Mouse (Mus musculus) forebrain, embryonic 14.5 days (tissue): ENCODE measurements around the gene Bpifb1. TPM values are rescaled to one million over a fixed set of nuclear protein-coding genes. Genes with fewer than 3 reads are reported as not detected.
"Not testable (repeated sequence)": the region's sequence is repeated elsewhere in the genome, so short reads cannot be mapped to it uniquely, and the experiment has no call there.

Experiments
- ATAC-seq: fragments of 200-750 bp; cut with Nextera tagmentation; 2 replicates; pipeline ENCODE4 v1.8.0; 2017; ENCODE audit warnings: mild to moderate bottlenecking, moderate library complexity
- DNase-seq: peaks from one replicate; pipeline ENCODE4 v3.0.0-alpha.2; 2015; ENCODE audit warnings: low spot score
- H3K27ac ChIP-seq: fragments of 300-500 bp; sonication (generic); 2 replicates; pipeline ENCODE4 v1.5.1; 2014; ENCODE audit warnings: low read depth, mild to moderate bottlenecking, control low read depth, low read length, moderate library complexity
- H3K27me3 ChIP-seq: fragments of 300-500 bp; sonication (generic); replicated peaks from 2 replicates; pipeline ENCODE4 v1.6.1; 2014; ENCODE audit warnings: low read length, control low read depth, mixed read lengths; ENCODE audit not compliant: control insufficient read depth, insufficient read depth
- H3K36me3 ChIP-seq: fragments of 300-500 bp; sonication (generic); 2 replicates; pipeline ENCODE4 v1.6.1; 2014; ENCODE audit warnings: low read length, control low read depth; ENCODE audit not compliant: control insufficient read depth, insufficient read depth
- H3K4me1 ChIP-seq: fragments of 300-500 bp; sonication (generic); 2 replicates; pipeline ENCODE4 v1.6.1; 2014; ENCODE audit warnings: antibody characterized with exemption, low read length, control low read depth; ENCODE audit not compliant: control insufficient read depth, insufficient read depth
- H3K4me2 ChIP-seq: fragments of 300-500 bp; sonication (generic); 2 replicates; pipeline ENCODE4 v1.6.1; 2014; ENCODE audit warnings: mild to moderate bottlenecking, control low read depth, low read length
- H3K4me3 ChIP-seq: fragments of 300-500 bp; sonication (generic); 2 replicates; pipeline ENCODE4 v1.5.1; 2014; ENCODE audit warnings: low read depth, low read length, control low read depth
- H3K9ac ChIP-seq: fragments of 300-500 bp; sonication (generic); 2 replicates; pipeline ENCODE4 v1.6.1; 2014; ENCODE audit warnings: mild to moderate bottlenecking, low read length, control low read depth, moderate library complexity
- H3K9me3 ChIP-seq: fragments of 300-500 bp; sonication (generic); replicated peaks from 2 replicates; pipeline ENCODE4 v1.6.1; 2016; ENCODE audit warnings: low read length, control low read depth, mixed read lengths; ENCODE audit not compliant: control insufficient read depth
- WGBS: fragments of 180-500 bp; shearing (Covaris S2); extraction: QIAGEN DNeasy Blood & Tissue Kit; methylation state at CpG from one replicate; pipeline ENCODE4 v1.1.7; 2014; 5-methylcytosine and 5-hydroxymethylcytosine counted together
- polyA plus RNA-seq: library from polyadenylated mRNA; unstranded; fragments of >200 nt; fragmentation: Nextera tagmentation; extraction: Ambion mirVana; gene quantifications from 2 replicates; pipeline ENCODE4 v1.2.1, GENCODE M21; 2014

Bpifb1 gene
- polyA plus RNA-seq, 1 experiment from 2014 or later, result 0.28 TPM

- not testable (repeated sequence) for DNase-seq
These were observed 64.6 kb downstream of the Bpifb1 start for GRCm38 (mm10) chr2:154255254-154255653.

GRCm38 (mm10) chr2:154255770-154256169 lies 65.2 kb downstream of the Bpifb1 start:
- Histone ChIP-seq H3K4me3 (no peak overlapping the region), H3K36me3 (no peaks in the 10 kb centered on the region), H3K4me1 (no peaks in the 10 kb centered on the region), H3K9me3 (no peaks in the 10 kb centered on the region), H3K9ac (no peak overlapping the region), H3K27me3 (no peaks in the 10 kb centered on the region), H3K27ac (no peak overlapping the region), H3K4me2 (no peak overlapping the region)
- DNase-seq, result no peak
- no peak for ATAC-seq
- WGBS, result 71% methylated on average over 4 of the region's 4 CpGs

More at GRCm38 (mm10) chr2:154255254-154255653, 64.6 kb downstream of the Bpifb1 start:
- not testable (repeated sequence) for H3K4me1 ChIP-seq, H3K9ac ChIP-seq, H3K27me3 ChIP-seq, H3K9me3 ChIP-seq, H3K36me3 ChIP-seq, H3K4me2 ChIP-seq, H3K27ac ChIP-seq, H3K4me3 ChIP-seq, ATAC-seq
- 93% methylated on average over 2 of the region's 4 CpGs for WGBS

GRCm38 (mm10) chr2:154257554-154257953 lies 66.9 kb downstream of the Bpifb1 start, which contains the start of gene Bpifb9a:
Gene Bpifb9a (plus strand): TSS chr2:154257854.
- H3K9me3 ChIP-seq, H3K4me1 ChIP-seq, DNase-seq, ATAC-seq, H3K27ac ChIP-seq, H3K36me3 ChIP-seq, H3K4me3 ChIP-seq, H3K4me2 ChIP-seq, H3K27me3 ChIP-seq, H3K9ac ChIP-seq: not testable (repeated sequence)
- 86% methylated on average over 5 of the region's 5 CpGs for WGBS

- not testable (repeated sequence) for H3K4me3 ChIP-seq, H3K27ac ChIP-seq, DNase-seq, H3K4me1 ChIP-seq, H3K4me2 ChIP-seq, ATAC-seq, H3K36me3 ChIP-seq, H3K9me3 ChIP-seq, H3K9ac ChIP-seq, H3K27me3 ChIP-seq
- 76% methylated on average over 3 of the region's 3 CpGs for WGBS
These were observed 73.8 kb downstream of the Bpifb1 start for GRCm38 (mm10) chr2:154264397-154264796.

Other genes with a start within 250 kb of the Bpifb1 start
- not detected in 2 replicates for gene Bpifa6, start 215.9 kb upstream of the Bpifb1 start, polyA plus RNA-seq
- gene Bpifa2, start 182.6 kb upstream of the Bpifb1 start, polyA plus RNA-seq, result not detected in 2 replicates
- not detected in 2 replicates for gene Bpifa3, start 60.5 kb upstream of the Bpifb1 start, polyA plus RNA-seq
- gene Bpifa1, start 47.9 kb upstream of the Bpifb1 start, polyA plus RNA-seq, result not detected in 2 replicates
- not detected in 2 replicates for gene Bpifa5, start 28.2 kb upstream of the Bpifb1 start, polyA plus RNA-seq
- 0.22 and 0.51 TPM in 2 replicates for gene Bpifb5, start 32.9 kb downstream of the Bpifb1 start, polyA plus RNA-seq
- gene Bpifb9a, start 67.0 kb downstream of the Bpifb1 start, polyA plus RNA-seq, result not detected in 2 replicates
- gene Bpifb9b, start 116.4 kb downstream of the Bpifb1 start, polyA plus RNA-seq, result not detected in 2 replicates
- gene Cdk5rap1, start 182.2 kb downstream of the Bpifb1 start, polyA plus RNA-seq, result 18.8 and 24.1 TPM in 2 replicates
- gene Snta1, start 217.3 kb downstream of the Bpifb1 start, polyA plus RNA-seq, result 2.6 and 4.6 TPM in 2 replicates
- 51.9 and 59.4 TPM in 2 replicates for gene Cbfa2t2, start 245.7 kb downstream of the Bpifb1 start, polyA plus RNA-seq